Mouse (Mus musculus): ENCODE data around the gene Trhde.

DNA sequence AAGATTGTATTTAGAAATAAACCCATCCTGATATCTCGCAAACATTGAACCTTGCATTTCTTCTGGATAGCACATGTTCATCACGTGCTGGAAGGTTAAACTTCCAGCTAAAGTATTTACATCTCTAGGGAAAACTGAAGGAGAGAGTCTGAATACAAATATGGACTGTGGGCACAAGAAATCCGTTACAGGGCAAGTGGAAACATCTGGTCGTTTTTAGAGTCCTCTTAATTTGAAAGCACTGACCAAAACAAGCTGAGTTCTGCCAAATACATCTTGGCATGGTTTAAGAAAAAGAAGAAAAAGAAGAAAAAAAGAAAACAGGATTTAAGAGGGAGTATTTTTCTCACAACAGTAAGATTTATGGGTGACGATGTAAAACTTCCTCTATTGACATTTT, 3.9 kb downstream of the Trhde start:
- TF ChIP-seq ZC3H11A (IDR thresholded peaks at IDR 0.05; ENCODE audit: borderline replicate concordance, low read depth, low read length) = no peak
- TF ChIP-seq MAFK (IDR thresholded peaks at IDR 0.05; ENCODE audit: insufficient read depth, low read depth, low read length) = no peak
- no peak for TF ChIP-seq ZNF384 (IDR thresholded peaks at IDR 0.05; ENCODE audit: low read depth, low read length)
- TF ChIP-seq HCFC1 (IDR thresholded peaks at IDR 0.05; ENCODE audit: borderline replicate concordance, insufficient read depth, low read length) = no peak

Measured in ES-E14 (cell line).